Mouse (Mus musculus): ENCODE results near the gene Gm960.
"Not testable (repeated sequence)": the region's sequence is repeated elsewhere in the genome, so short reads cannot be mapped to it uniquely, and the experiment has no call there.

Gene Gm960

GRCm38 (mm10) chr19:4596071-4596470, 102.4 kb downstream of the Gm960 start:
- no peak for DNase-seq (ENCODE audit: low read depth in 2 of 2, low spot score in 2 of 2)

- no peak for DNase-seq (ENCODE audit: low read depth in 2 of 2, low spot score in 2 of 2)
Observed at GRCm38 (mm10) chr19:4593792-4594522, 104.5 kb downstream of the Gm960 start.

GRCm38 (mm10) chr19:4590025-4590424, 108.4 kb downstream of the Gm960 start:
- no peak for DNase-seq (ENCODE audit: low read depth in 2 of 2, low spot score in 2 of 2)

GRCm38 (mm10) chr19:4589081-4589480, 109.4 kb downstream of the Gm960 start:
- DNase-seq (ENCODE audit: low read depth in 2 of 2, low spot score in 2 of 2): no peak

GRCm38 (mm10) chr19:4588430-4588829, 110.0 kb downstream of the Gm960 start:
- DNase-seq (ENCODE audit: low read depth in 2 of 2, low spot score in 2 of 2): no peak

GRCm38 (mm10) chr19:4587426-4587825, 111.0 kb downstream of the Gm960 start:
- no peak for DNase-seq (ENCODE audit: low read depth in 2 of 2, low spot score in 2 of 2)

GRCm38 (mm10) chr19:4586783-4587182, 111.7 kb downstream of the Gm960 start:
- DNase-seq (ENCODE audit: low read depth in 2 of 2, low spot score in 2 of 2): not testable (repeated sequence)

GRCm38 (mm10) chr19:4583856-4584255, 114.6 kb downstream of the Gm960 start:
- no peak for DNase-seq (ENCODE audit: low read depth in 2 of 2, low spot score in 2 of 2)

GRCm38 (mm10) chr19:4579296-4579695, 119.2 kb downstream of the Gm960 start:
- DNase-seq (ENCODE audit: low read depth in 2 of 2, low spot score in 2 of 2): no peak

GRCm38 (mm10) chr19:4578799-4579198, 119.7 kb downstream of the Gm960 start:
- no peak for DNase-seq (ENCODE audit: low read depth in 2 of 2, low spot score in 2 of 2)

Measured in CD8-positive naive resting alpha-beta T cell, adult 2 months (primary cell).